Mouse (Mus musculus) neural tube, embryonic 11.5 days (tissue): ENCODE results near the gene Rimbp2. TPM values are rescaled to one million over a fixed set of nuclear protein-coding genes. Genes with fewer than 3 reads are reported as not detected.

Source experiments
- ATAC-seq: fragments of 200-750 bp; cut with Nextera tagmentation; 2 replicates; pipeline ENCODE4 v1.8.0; 2017; ENCODE audit warnings: moderate number of reproducible peaks, mild to moderate bottlenecking, moderate TSS enrichment, moderate library complexity; ENCODE audit not compliant: insufficient read depth, low FRiP score, low TSS enrichment
- DNase-seq: peaks from one replicate; pipeline ENCODE4 v3.0.0-alpha.2; 2015; ENCODE audit warnings: low spot score
- H3K27ac ChIP-seq: fragments of 300-500 bp; sonication (generic); 2 replicates; pipeline ENCODE4 v1.5.1; 2014; ENCODE audit warnings: low read depth, mild to moderate bottlenecking, low read length
- H3K27me3 ChIP-seq: fragments of 300-500 bp; sonication (generic); 2 replicates; pipeline ENCODE4 v1.6.1; 2014; ENCODE audit warnings: mild to moderate bottlenecking, low read length, mixed read lengths; ENCODE audit not compliant: control insufficient read depth, insufficient read depth
- H3K36me3 ChIP-seq: fragments of 300-500 bp; sonication (generic); 2 replicates; pipeline ENCODE4 v1.6.1; 2014; ENCODE audit warnings: mild to moderate bottlenecking, low read length, moderate library complexity, mixed read lengths; ENCODE audit not compliant: control insufficient read depth, insufficient read depth
- H3K4me1 ChIP-seq: fragments of 300-500 bp; sonication (generic); 2 replicates; pipeline ENCODE4 v1.6.1; 2014; ENCODE audit warnings: low read length, mixed read lengths; ENCODE audit not compliant: control insufficient read depth, insufficient read depth
- H3K4me2 ChIP-seq: fragments of 300-500 bp; sonication (generic); 2 replicates; pipeline ENCODE4 v1.6.1; 2014; ENCODE audit warnings: low read depth, mild to moderate bottlenecking, moderate library complexity
- H3K4me3 ChIP-seq: fragments of 300-500 bp; sonication (generic); 2 replicates; pipeline ENCODE4 v1.5.1; 2014; ENCODE audit warnings: low read depth, low read length
- H3K9ac ChIP-seq: fragments of 300-500 bp; sonication (generic); 2 replicates; pipeline ENCODE4 v1.6.1; 2014; ENCODE audit warnings: mild to moderate bottlenecking, low read length
- H3K9me3 ChIP-seq: fragments of 300-500 bp; sonication (generic); 2 replicates; pipeline ENCODE4 v1.6.1; 2016; ENCODE audit warnings: low read length; ENCODE audit not compliant: control insufficient read depth
- WGBS: fragments of 180-500 bp; shearing (Covaris S2); extraction: QIAGEN DNeasy Blood & Tissue Kit; methylation state at CpG from one replicate; pipeline ENCODE4 v1.1.7; 2014; 5-methylcytosine and 5-hydroxymethylcytosine counted together
- polyA plus RNA-seq: library from polyadenylated mRNA; unstranded; fragments of >200 nt; fragmentation: Nextera tagmentation; extraction: Ambion mirVana; gene quantifications from 2 replicates; pipeline ENCODE4 v1.2.1, GENCODE M21; 2014

Gene Rimbp2
- polyA plus RNA-seq, 1 experiment from 2014 or later = 2.9 TPM

- Histone ChIP-seq H3K4me2 (no peak overlapping the region), H3K27me3 (no peaks in the 10 kb centered on the region), H3K27ac (no peak overlapping the region), H3K9ac (no peak overlapping the region), H3K4me3 (no peak overlapping the region), H3K9me3 (no peaks in the 10 kb centered on the region), H3K36me3 (no peaks in the 10 kb centered on the region), H3K4me1 (no peaks in the 10 kb centered on the region)
- ATAC-seq (no peak), DNase-seq (no peak)
- WGBS = 93% methylated on average over 3 of the region's 3 CpGs
Observed at GRCm38 (mm10) chr5:128912374-128912773, 40.9 kb downstream of the Rimbp2 start.

GRCm38 (mm10) chr5:128911593-128911992, 41.7 kb downstream of the Rimbp2 start:
- no peak overlapping the region for H3K27ac ChIP-seq
- no peaks in the 10 kb centered on the region for H3K4me1 ChIP-seq
- H3K36me3 ChIP-seq = no peaks in the 10 kb centered on the region
- H3K9me3 ChIP-seq = no peaks in the 10 kb centered on the region
- WGBS = 80% methylated on average over 8 of the region's 9 CpGs
- H3K4me3 ChIP-seq = no peak overlapping the region
- no peak overlapping the region for H3K4me2 ChIP-seq
- DNase-seq = no peak
- H3K27me3 ChIP-seq = no peaks in the 10 kb centered on the region
- no peak for ATAC-seq
- no peak overlapping the region for H3K9ac ChIP-seq

- no peaks in the 10 kb centered on the region for H3K4me1 ChIP-seq
- no peak overlapping the region for H3K4me2 ChIP-seq
- no peaks in the 10 kb centered on the region for H3K9me3 ChIP-seq
- no peak overlapping the region for H3K4me3 ChIP-seq
- no peak overlapping the region for H3K9ac ChIP-seq
- no peak for ATAC-seq
- no peaks in the 10 kb centered on the region for H3K27me3 ChIP-seq
- peak; percentile 55 for DNase-seq
- WGBS = 35% methylated on average over 5 of the region's 5 CpGs
- H3K36me3 ChIP-seq = no peaks in the 10 kb centered on the region
- H3K27ac ChIP-seq = no peak overlapping the region
Observed at GRCm38 (mm10) chr5:128904113-128904512, 49.2 kb downstream of the Rimbp2 start.

GRCm38 (mm10) chr5:128903120-128903519, 50.2 kb downstream of the Rimbp2 start:
- Histone ChIP-seq H3K4me3 (no peak overlapping the region), H3K27me3 (no peaks in the 10 kb centered on the region), H3K9me3 (no peaks in the 10 kb centered on the region), H3K27ac (no peak overlapping the region), H3K4me2 (no peak overlapping the region), H3K36me3 (no peaks in the 10 kb centered on the region), H3K9ac (no peak overlapping the region), H3K4me1 (no peaks in the 10 kb centered on the region)
- 48% methylated on average over 12 of the region's 12 CpGs for WGBS
- no peak for ATAC-seq
- no peak for DNase-seq

- Histone ChIP-seq H3K9me3 (no peaks in the 10 kb centered on the region), H3K36me3 (no peaks in the 10 kb centered on the region), H3K9ac (no peak overlapping the region), H3K27me3 (no peaks in the 10 kb centered on the region), H3K27ac (no peak overlapping the region), H3K4me1 (no peaks in the 10 kb centered on the region), H3K4me2 (no peak overlapping the region), H3K4me3 (no peak overlapping the region)
- DNase-seq = no peak
- 66% methylated on average over 13 of the region's 13 CpGs for WGBS
- ATAC-seq = no peak
Observed at GRCm38 (mm10) chr5:128899971-128900370, 53.3 kb downstream of the Rimbp2 start.

GRCm38 (mm10) chr5:128894921-128895320, 58.4 kb downstream of the Rimbp2 start:
- H3K9me3 ChIP-seq = no peaks in the 10 kb centered on the region
- no peak for ATAC-seq
- H3K27me3 ChIP-seq = no peaks in the 10 kb centered on the region
- H3K36me3 ChIP-seq = no peaks in the 10 kb centered on the region
- 78% methylated on average over 5 of the region's 5 CpGs for WGBS
- no peak overlapping the region for H3K27ac ChIP-seq
- no peak overlapping the region for H3K4me2 ChIP-seq
- H3K4me3 ChIP-seq = no peak overlapping the region
- H3K9ac ChIP-seq = no peak overlapping the region
- no peaks in the 10 kb centered on the region for H3K4me1 ChIP-seq
- DNase-seq = no peak

- WGBS = 78% methylated on average over 3 of the region's 3 CpGs
- H3K4me2 ChIP-seq = no peak overlapping the region
Observed at GRCm38 (mm10) chr5:128887546-128887945, 65.7 kb downstream of the Rimbp2 start.

GRCm38 (mm10) chr5:128884320-128884719, 69.0 kb downstream of the Rimbp2 start:
- Histone ChIP-seq H3K4me3 (no peak overlapping the region), H3K27ac (no peak overlapping the region), H3K9ac (no peak overlapping the region), H3K4me2 (no peak overlapping the region), H3K9me3 (no peaks in the 10 kb centered on the region), H3K36me3 (no peaks in the 10 kb centered on the region), H3K4me1 (no peaks in the 10 kb centered on the region), H3K27me3 (no peaks in the 10 kb centered on the region)
- WGBS = 68% methylated on average over 5 of the region's 5 CpGs
- DNase-seq (no peak), ATAC-seq (no peak)

More at GRCm38 (mm10) chr5:128887546-128887945, 65.7 kb downstream of the Rimbp2 start:
- H3K4me1 ChIP-seq = no peaks in the 10 kb centered on the region
- no peaks in the 10 kb centered on the region for H3K9me3 ChIP-seq
- no peak overlapping the region for H3K4me3 ChIP-seq
- no peak overlapping the region for H3K27ac ChIP-seq
- no peak for ATAC-seq
- no peak overlapping the region for H3K9ac ChIP-seq
- no peaks in the 10 kb centered on the region for H3K27me3 ChIP-seq
- H3K36me3 ChIP-seq = no peaks in the 10 kb centered on the region
- no peak for DNase-seq

GRCm38 (mm10) chr5:128879092-128879491, 74.2 kb downstream of the Rimbp2 start:
- no peaks in the 10 kb centered on the region for H3K4me1 ChIP-seq
- H3K4me3 ChIP-seq = no peak overlapping the region
- no peak overlapping the region for H3K27ac ChIP-seq
- no peak overlapping the region for H3K4me2 ChIP-seq
- no peaks in the 10 kb centered on the region for H3K9me3 ChIP-seq
- no peaks in the 10 kb centered on the region for H3K36me3 ChIP-seq
- 30% methylated on average over 3 of the region's 3 CpGs for WGBS
- no peak overlapping the region for H3K9ac ChIP-seq
- no peaks in the 10 kb centered on the region for H3K27me3 ChIP-seq
- ATAC-seq = no peak
- no peak for DNase-seq
